Mouse (Mus musculus): ENCODE data around the gene Rapgef2. TPM values are rescaled to one million over a fixed set of nuclear protein-coding genes. Genes with fewer than 3 reads are reported as not detected.
"Not testable (repeated sequence)": the region's sequence is repeated elsewhere in the genome, so short reads cannot be mapped to it uniquely, and the experiment has no call there.

Rapgef2 gene
- total RNA-seq, 2 experiments from 2014 or later: 22.9 to 23.0 TPM

DNA sequence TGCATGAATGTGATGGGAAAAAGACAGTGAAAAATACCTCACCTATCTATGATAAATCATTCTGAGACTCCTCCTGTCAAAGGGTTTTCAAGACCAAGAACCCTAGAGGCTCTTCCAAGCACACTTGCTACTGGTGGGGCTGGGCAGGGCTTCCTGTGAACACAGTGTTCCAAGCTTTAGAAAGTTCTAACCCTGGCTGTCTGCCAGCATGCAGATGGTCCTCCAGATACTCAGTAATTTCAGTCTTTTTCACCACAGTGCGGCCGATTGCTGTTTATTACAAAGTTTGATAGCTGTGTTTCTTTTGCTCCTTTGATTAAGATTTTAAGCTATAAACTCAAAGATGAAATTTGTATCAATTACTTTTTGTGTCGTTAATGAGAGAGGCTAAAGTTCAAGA lies 83.1 kb downstream of the Rapgef2 start:
- peak; percentile 66 to 81 for DNase-seq

DNA sequence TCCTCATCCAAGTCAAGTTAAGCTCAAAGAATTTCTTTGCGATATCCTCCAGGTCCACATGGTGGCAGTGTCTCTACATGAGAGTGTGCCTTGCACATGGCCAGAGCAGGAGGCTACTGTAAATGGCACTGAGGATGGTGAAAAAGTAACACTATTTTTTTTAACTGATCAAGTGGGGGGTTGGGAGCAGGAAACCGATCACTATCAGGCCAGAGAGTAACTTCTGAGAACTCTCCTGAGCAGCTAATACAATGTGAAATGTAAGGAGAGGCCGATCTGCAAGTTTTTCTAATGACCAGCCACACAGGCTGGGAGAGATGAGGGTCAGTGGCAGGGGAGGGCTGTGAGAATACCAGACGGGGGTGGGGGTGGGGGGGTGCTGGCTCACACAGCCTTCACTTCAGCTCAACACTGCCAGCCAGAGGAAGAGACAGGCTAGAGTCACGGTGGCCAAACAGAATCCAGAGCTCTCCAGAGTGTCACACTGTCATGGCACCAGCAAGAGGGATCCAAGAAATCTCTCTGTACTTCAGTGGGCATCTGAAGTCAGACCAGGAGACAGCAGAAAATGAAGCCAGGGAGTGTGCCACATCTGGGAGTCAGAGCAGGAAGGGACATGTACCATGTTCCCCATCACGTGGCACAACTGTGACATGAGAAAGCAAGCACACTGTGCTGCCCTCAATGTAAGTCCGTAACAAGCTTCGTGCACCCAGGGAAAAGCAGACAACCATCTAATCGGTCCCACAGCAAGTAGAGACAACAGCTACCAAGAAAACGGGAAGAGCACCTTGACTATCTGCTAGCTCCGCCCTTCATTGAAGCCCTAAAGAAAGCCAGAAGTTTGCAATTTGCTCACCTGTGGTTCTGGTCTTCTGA lies 83.8 kb downstream of the Rapgef2 start:
- peak; percentile 72 to 79 for DNase-seq

DNA sequence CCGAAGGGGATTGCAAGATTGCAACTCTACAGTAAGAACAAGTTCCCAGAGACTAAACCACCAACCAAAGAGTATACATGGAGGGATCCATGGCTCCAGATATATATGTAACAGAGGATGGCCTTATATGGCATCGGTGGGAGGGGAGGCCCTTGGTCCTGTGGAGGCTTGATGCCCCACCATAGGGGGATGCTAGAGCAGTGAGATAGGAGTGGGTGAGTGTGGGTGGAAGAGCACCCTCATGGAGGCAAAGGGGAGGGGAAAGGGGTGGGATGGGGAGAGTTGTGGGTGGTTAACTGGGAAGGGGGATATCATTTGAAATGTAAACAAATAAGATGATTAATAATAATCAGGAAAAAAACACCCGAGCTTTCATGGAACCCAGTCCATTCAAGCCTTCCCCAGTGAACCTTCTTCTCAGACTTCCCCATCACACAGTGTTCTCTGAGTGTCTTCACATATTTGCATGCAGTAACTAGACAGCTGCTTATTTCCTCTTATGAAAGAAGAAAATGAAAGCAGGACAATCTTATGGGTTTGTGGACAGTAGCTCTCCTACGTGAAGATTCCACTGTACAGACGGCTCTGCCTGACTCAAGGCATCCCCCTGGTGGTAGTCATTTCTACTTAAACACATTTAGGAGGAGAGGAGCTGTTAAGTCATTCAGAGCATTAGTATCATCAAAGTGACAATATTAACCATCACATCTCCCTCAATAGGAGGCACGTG lies 89.4 kb downstream of the Rapgef2 start:
- peak in 1 of 2 experiments; percentile 80 for DNase-seq

DNA sequence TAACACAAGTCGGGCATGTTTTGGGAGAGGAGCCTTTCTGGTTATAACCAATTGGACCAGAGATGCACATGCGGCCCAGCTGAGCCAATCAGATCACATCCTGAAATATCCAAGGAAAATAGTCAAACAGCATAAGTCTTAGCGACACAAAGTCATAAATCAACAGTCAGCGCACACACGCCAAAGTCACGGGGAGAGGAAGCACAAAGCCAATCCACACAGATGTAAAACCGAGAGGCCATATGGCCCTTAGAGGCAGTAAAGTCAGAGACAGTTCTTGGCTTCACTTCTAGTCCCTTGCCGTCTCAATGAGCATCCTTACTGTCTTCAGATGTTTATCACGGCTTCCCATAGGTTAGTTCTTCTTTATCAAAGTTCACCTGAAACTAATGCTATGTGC lies 91.0 kb downstream of the Rapgef2 start:
- DNase-seq: no peak

DNA sequence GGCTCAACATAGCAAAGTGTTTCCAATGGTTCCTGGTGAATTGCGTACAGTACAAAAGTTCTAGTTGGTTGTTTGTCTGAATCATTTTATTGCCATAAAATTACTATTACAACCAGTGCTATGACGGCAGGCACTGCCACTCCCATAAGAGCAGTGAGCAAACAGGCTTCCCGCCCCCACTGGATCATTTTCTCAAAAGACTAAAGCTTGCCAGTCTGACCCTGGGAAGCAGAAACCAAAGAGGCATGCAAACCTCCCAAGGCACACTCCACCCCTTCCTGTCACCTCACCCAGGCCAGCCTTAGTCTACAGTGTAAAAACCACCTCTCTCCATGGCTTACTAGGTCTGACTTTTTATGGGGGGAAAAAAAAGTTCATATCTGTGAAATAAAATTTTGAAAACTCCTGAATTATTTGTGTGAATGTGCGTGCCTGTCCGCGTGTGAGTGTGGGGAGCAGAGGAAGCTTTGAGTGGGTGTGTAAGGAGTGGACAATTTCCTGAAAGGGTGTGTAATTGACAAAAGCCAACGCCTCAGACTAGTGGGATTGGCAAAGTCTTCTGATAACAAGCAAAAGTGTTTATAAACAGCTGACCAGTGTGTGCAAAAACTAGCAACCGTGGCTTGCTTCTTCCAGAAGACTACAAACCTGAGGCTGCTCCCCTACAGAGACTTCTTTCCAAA lies 92.1 kb downstream of the Rapgef2 start:
- DNase-seq: no peak

DNA sequence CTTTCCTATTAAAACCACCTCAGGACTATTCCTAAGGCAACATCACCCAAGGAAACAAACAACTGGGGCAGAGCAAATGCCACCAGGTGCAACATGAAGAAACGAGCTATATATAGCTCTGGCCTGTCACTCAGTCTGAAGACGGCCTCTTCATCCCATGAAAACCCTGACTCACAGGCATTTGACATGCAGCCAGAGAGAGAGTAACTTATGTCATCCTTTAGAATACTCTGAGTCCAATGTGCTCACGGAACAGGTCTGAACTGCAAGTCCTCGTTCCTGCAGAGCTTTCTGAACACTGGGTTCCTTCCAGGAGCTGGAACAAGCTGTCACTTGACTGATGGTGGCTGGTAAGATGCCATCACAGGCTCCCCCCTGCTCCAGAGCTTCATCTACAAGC lies 93.3 kb downstream of the Rapgef2 start:
- DNase-seq: peak; percentile 50 to 69

DNA sequence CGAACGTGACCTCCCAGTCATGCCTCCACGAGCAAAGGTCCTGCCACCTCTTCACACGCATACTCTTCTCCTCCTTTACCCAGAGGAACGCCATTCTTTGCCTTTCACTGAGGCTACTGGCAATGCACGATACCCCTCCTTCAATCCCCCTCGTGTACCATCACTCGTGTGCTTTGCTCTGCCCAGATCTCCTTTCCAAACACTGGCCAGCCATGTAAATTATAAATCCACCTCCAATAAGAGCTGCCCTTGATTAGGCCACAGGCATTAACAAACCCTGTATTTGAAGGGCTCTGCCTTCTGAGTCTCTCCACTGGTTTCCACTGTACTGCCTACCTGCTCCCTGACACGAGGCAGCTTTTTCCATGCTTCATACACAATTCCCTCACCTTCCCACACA lies 94.3 kb downstream of the Rapgef2 start:
- no peak for DNase-seq

DNA sequence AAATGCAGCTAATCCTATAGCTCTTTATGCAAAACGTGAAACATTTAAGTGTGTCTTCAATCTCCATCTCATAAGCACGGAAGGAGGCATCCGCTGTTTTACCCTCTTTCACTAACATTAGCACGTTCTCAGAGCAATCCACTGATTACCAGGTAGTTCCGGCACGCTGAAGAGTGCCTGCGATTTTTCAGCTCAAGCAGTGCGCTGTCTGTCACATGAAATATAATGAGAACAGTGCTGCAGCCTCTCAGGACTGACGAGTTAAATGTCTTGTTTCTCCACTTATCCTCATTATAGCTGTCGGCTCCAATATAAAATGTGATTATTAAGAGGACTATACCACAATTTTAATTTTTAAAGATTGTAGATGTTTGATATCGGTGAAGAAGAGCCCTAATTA lies 94.8 kb downstream of the Rapgef2 start:
- no peak for DNase-seq

DNA sequence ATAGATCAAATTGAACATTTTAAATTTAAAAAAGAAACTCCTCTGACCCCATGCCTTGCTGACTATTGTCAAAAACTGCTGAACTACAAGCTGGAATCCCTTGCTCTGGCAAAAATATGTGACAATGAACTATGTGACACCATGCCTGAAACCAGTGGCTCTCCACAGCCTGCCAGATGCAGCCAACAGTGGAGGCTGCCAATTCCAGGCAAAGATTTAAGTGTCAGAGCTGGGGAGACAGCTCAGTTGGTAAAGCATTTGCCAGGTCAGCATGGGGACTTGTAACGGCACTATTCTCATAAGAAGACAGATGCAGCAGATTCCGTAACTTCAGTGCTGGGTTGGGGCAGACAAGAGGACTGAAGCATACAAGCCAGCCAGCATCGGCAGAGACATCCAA lies 95.9 kb downstream of the Rapgef2 start:
- no peak for DNase-seq

DNA sequence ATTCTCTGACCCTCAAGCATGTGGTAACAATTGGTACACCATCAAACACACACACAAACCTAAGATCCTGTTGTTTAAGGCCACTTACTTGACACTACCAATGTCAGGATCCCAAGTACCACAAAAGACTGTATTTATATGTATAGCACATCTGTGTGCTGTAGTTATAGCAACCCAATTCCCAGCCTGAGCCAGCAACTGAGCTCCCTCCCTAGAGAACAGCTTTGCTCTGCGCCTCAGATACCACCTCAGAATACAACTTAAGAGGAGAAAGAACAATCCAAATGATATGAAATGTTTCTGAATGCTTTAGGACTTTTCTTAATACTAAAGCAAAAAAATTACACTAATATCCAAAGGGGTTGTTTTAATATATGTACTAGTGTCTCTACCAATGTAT lies 98.4 kb downstream of the Rapgef2 start:
- DNase-seq: no peak

DNA sequence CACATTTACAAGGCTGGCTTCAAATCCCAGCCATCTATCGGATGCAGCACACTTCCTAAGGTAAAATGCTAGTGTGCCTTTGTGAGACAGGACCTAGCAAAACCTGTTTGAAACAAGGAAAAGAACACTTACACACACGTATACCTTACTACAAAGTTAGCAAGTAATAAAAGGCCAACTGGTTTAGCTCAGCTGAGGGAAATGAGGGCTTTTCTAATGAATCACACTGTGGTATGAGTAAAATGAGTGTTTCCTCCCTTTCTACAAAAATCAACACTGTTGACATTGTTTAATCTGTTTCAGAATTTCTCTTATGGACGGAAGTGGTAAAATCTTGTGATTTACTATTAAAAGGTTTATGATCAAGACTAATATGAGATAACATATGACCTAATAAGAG lies 104.0 kb downstream of the Rapgef2 start:
- no peak for DNase-seq

DNA sequence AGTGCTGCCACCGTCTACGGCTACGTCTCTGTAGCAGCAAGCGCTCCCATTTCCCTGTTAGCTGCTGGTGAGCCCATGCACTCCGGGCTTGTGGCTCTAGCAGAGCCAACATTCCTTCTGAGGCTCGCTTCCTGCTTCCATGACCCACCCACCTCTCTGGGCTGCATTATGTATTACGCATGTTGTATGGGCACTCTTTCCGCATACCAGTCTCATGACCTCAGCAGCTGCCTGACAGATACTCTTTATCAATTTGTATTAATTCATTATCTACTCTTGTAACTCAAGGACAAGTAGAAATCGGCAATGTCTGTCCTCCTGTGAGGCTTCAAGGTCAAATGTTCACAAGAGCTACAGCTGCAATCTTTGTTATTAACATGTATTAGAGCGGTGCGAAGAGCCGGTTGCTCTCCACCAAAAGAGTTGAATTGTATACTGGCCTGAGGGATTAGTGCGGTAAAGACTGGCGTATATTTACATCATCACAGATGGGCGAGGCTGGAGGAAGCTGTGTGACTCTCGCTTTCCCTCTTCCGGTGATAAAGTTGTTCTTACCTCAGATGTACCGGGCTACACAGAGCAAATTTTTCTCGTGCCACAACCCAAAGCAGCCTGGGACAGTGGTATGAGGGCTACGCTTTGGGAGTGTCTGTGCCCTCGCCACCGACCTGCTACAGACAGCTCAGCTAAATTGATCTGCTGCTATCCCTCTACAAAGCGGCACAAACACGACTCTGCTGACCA lies 104.9 kb downstream of the Rapgef2 start:
- DNase-seq: peak; percentile 62 to 72

DNA sequence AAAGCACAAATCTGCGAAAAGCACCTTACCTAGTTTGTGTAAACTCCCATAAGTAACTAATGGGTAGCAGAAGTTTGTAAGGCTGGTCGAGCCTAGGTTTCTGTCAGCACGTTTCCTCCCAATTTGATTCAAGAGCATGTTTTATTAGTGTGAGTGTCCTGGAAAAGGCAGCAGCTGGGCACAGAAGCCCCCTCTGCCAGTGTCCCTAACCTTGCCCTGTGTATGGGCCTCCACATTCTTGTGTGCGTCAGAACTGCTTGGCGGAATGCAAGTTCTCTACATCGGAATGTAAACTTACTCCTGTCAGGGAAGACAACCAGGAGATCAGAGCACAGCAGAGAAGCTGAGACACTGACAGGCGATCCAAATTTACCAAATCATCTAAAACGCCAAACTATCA lies 106.2 kb downstream of the Rapgef2 start:
- no peak for DNase-seq

DNA sequence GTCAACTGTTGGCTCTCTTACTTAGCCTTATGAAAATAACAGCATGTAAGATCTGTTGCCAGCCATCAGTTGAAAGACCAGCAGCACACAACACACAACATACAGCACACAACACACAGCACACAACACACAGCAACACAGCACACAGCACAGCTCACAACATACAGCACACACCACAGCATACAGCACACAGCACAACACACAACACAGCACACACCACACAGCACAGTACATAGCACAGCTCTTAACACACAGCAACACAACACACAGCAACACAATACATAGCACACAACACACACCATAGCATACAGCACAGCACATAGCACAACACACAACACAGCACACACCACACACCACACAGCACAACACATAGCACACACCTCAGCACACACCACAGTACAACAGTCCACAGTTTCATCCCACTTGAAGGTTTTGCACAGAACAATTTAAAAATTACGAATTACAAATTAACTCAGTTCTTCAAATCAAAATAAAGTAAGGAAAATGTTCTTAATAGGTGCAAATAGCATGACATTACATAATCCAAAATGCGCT lies 106.7 kb downstream of the Rapgef2 start:
- DNase-seq: no peak

DNA sequence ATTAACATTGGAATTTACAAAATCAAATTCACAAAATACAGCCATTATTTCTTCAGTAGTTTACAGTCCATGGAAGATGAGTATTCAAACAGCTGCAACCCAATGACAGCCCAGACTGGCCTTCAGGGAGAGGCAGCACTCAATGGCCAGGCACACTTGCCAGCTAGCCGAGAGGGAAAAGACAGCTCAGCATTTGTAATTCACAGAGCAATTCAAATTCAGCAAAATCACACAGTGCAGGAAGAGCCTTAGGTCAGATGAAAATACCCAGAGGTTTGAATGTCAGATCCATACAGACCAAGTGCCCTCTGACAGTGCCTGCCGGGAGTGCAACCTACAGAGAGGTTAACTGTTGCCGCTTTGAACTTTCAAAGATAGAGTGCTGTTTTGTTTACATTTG lies 107.6 kb downstream of the Rapgef2 start:
- peak; percentile 23 to 52 for DNase-seq

DNA sequence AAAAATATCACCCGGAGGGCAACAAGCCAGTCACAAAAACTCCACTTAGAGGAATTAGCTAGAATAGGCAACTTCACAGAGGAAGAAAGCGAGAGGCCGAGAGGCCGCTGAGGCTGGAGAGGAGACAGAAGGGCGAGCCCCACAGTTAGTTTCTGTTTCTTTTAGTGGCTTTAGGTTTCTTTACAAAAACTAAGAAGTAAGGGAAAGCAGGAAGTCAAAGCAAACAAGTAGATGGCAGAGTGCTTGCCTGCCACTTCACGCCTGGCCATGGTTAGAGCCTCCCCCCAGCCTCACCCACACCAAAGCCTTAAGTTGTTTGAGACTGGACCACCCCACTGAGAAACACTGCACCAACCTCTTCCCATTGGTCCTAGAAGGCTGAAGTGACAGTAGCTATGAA lies 108.2 kb downstream of the Rapgef2 start:
- no peak for DNase-seq

DNA sequence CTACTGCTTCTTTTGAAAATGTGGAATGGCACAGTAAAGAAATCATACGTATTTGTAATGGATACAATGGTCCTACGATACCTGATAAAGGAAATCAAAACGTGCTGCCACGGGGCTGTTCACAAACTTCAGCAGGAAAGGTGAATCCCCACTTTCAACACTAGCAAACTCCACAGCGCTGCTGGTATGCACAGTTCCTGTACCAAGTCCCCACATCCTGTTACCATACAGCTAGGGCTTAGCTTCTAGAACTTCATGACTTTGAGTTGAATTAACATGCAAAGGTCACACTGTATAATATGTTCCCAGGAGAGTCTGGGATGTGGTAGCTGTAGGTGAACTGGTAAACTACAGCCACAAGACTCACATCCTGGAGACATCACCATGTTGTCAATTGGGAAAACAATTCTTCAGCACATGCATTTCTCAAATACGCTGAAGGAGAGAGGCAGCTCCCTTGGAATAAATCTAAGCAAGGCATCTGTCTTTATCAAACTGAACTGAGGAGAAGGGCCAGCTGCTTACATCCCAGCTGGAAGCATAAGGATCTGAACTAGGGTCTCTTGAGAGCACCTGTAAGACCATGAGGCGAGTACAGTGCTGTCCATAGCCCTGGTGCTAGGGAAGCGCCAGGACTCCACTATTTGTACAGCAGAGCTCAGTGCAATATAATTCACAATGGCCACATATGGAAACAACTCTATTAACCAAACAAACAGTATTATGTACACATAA lies 109.0 kb downstream of the Rapgef2 start:
- DNase-seq: no peak

DNA sequence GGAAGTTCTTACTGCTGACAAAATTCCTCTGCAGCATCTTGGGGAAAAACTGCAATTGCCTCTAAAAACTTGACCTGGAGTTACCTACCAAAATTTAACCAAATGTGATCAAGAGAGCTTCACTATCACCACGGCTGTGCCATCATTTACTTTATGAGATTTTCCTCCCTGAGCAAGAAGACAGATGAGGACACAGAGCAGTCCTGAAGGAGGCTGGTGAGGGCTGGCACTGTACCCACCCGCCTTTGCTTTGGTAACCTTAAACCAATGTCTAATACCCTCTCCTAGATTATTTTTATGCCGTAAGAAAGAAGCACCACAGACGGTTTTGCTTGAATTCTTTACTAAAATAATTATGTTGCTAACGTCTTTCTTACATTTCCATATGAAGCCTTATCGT lies 112.1 kb downstream of the Rapgef2 start:
- DNase-seq: no peak

DNA sequence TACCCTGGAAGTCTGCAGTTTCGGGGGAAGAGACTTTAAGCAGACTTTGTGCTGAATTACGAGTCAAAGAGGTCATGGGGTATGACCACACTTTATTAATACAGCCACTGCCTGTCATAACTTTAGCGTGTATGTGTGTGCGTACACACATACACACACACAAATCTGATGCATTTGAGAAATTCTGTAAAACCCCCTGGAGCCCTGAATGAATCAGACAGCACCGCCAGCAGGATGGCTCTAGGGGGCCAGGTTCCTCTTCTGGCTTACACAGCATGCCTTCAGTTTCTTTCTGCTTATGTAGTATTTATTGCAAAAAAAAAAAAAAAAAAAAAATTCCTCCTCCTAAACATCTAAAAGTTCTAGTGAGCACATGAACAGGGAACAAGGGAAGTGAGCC lies 113.0 kb downstream of the Rapgef2 start:
- DNase-seq: no peak

DNA sequence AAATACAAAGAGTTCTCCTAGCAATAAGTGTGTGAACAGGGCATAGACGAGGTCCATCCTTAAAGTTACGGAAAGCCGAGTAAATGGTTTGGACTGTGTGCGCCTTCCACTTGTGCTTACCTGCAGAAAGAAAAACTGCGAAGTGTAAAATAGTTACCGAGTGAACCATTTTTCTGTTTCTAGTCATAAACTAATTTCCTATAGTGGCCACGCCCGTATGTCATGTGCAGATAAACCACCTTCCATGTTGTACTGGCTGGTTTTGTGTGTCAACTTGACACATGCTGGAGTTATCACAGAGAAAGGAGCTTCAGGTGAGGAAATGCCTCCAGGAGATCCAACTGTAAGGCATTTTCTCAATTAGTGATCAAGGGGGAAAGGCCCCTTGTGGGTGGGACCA lies 115.2 kb downstream of the Rapgef2 start:
- DNase-seq: not testable (repeated sequence)

DNA sequence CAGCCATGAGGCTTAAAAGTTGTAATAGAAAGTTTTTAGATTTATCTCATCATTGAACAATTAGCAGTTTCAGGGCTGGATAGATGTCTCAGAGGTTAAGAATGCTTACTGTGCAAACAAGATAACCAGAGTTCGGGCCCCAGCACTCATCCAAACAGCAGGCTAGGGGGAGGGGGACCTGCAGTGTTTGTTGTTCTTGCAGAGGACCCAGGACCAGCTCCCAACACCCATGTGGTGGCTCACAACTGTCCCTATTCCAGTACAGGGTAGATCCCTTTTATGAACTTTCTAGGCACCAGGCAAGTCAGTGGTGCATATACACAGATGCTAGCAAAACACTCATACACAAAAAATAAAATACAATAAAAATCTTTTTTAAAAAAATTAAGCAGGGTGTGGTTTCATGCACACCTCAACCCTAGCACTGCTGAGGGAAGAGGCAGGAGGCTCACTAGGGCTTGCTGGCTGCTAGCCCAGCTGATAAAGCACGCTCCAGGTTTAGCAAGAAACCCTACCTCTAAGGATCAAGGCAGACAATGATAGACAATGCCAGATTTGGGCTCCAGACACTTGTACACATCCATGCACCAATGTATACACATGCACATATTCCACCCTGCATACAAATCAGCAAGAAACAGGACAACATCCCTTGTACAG lies 118.0 kb downstream of the Rapgef2 start:
- DNase-seq: no peak
